Mouse (Mus musculus) liver, embryonic 14.5 days (tissue): ENCODE results near the gene Adam21.

ENCODE experiments used
- CTCF ChIP-seq: IDR thresholded peaks from 2 replicates; pipeline ENCODE4 v1.5.1; 2016; ENCODE audit warnings: antibody characterized with exemption, low read depth, control low read depth
- EP300 ChIP-seq: IDR thresholded peaks from 2 replicates; pipeline ENCODE4 v1.6.1; 2016; ENCODE audit warnings: antibody characterized with exemption, low read depth

GRCm38 (mm10) chr12:81532316-81533028, 35.8 kb downstream of the Adam21 start, which contains the start of the genes Gm20498 and Synj2bp:
- TF ChIP-seq CTCF: no peak
- TF ChIP-seq EP300: no peak
